Mouse (Mus musculus): ENCODE data around the gene Gm6685.

- TF ChIP-seq POLR2A (IDR thresholded peaks at IDR 0.05; ENCODE audit: insufficient read length, low read depth) (no peak), POLR2AphosphoS2 (IDR thresholded peaks at IDR 0.05; ENCODE audit: insufficient read length, low read depth) (no peak), USF1 (IDR thresholded peaks at IDR 0.05; ENCODE audit: low read depth) (no peak), MYOD1 (IDR thresholded peaks at IDR 0.05; ENCODE audit: control insufficient read depth in 1 of 3, insufficient read length in 2 of 3, low read depth in 2 of 3) (no peak)
Observed at GRCm38 (mm10) chr11:28375891-28376290, 36.2 kb upstream of the Gm6685 start.
